Mouse (Mus musculus) hindbrain, embryonic 15.5 days (tissue): Measurements from ENCODE around the gene Dtx1. TPM values are rescaled to one million over a fixed set of nuclear protein-coding genes. Genes with fewer than 3 reads are reported as not detected.

Experiments
- ATAC-seq: fragments of 200-750 bp; cut with Nextera tagmentation; 2 replicates; pipeline ENCODE4 v1.8.0; 2017; ENCODE audit warnings: low read depth, moderate number of reproducible peaks, moderate TSS enrichment; ENCODE audit not compliant: low FRiP score
- H3K27ac ChIP-seq: fragments of 300-500 bp; sonication (generic); replicated peaks from 2 replicates; pipeline ENCODE4 v1.5.1; 2015; ENCODE audit warnings: mild to moderate bottlenecking, inconsistent platforms
- H3K27me3 ChIP-seq: fragments of 300-500 bp; sonication (generic); 2 replicates; pipeline ENCODE4 v1.6.1; 2015; ENCODE audit warnings: control low read depth, inconsistent platforms
- H3K36me3 ChIP-seq: fragments of 300-500 bp; sonication (generic); 2 replicates; pipeline ENCODE4 v1.6.1; 2015; ENCODE audit warnings: control low read depth, inconsistent platforms
- H3K4me1 ChIP-seq: fragments of 300-500 bp; sonication (generic); replicated peaks from 2 replicates; pipeline ENCODE4 v1.6.1; 2015; ENCODE audit warnings: control low read depth, inconsistent platforms
- H3K4me2 ChIP-seq: fragments of 300-500 bp; sonication (generic); 2 replicates; pipeline ENCODE4 v1.6.1; 2015; ENCODE audit warnings: moderate library complexity, mild to moderate bottlenecking, inconsistent platforms
- H3K4me3 ChIP-seq: fragments of 300-500 bp; sonication (generic); 2 replicates; pipeline ENCODE4 v1.5.1; 2015; ENCODE audit warnings: mild to moderate bottlenecking, inconsistent platforms
- H3K9ac ChIP-seq: fragments of 300-500 bp; sonication (generic); 2 replicates; pipeline ENCODE4 v1.6.1; 2015; ENCODE audit warnings: inconsistent platforms
- H3K9me3 ChIP-seq: fragments of 300-500 bp; sonication (generic); 2 replicates; pipeline ENCODE4 v1.6.1; 2016; ENCODE audit warnings: control low read depth, inconsistent platforms
- WGBS: fragments of 180-500 bp; shearing (Covaris S2); methylation state at CpG from one replicate; pipeline ENCODE4 v1.1.7; 2015; 5-methylcytosine and 5-hydroxymethylcytosine counted together
- polyA plus RNA-seq: library from polyadenylated mRNA; unstranded; fragments of >200 nt; fragmentation: Nextera tagmentation; extraction: Ambion mirVana; gene quantifications from 2 replicates; pipeline ENCODE4 v1.2.1, GENCODE M21; 2015

Dtx1 gene
- polyA plus RNA-seq, 1 experiment from 2014 or later, result 69.9 TPM

DNA sequence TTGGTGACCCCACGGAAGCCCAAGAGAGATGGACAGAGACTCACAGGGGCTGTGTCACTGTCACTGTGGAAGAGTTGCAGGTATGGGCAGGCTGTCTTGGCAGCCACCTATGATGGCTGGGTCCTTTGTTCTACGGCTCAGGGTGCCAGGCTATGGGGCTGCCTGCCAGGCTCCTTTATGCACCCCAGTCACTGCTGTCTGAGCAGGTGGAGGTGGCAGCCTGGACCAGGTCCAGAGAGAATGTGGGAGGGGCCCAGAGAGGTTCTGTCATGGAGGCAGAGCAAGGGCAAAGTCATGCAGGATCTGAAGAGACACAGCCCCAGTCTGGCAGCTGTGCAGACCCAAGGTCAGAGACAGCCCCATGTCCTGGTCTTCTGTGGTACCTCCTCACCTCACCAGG lies 8.8 kb downstream of the Dtx1 start:
- no peaks in the 10 kb centered on the region for H3K36me3 ChIP-seq
- H3K27ac ChIP-seq, result no peak overlapping the region
- peaks cover 74% of the 10 kb centered on the region for H3K4me1 ChIP-seq
- no peak overlapping the region for H3K4me2 ChIP-seq
- H3K9me3 ChIP-seq, result no peaks in the 10 kb centered on the region
- H3K9ac ChIP-seq, result no peak overlapping the region
- no peak overlapping the region for H3K4me3 ChIP-seq
- WGBS, result 78% methylated on average over 2 of the region's 2 CpGs
- no peak for ATAC-seq
- no peaks in the 10 kb centered on the region for H3K27me3 ChIP-seq

DNA sequence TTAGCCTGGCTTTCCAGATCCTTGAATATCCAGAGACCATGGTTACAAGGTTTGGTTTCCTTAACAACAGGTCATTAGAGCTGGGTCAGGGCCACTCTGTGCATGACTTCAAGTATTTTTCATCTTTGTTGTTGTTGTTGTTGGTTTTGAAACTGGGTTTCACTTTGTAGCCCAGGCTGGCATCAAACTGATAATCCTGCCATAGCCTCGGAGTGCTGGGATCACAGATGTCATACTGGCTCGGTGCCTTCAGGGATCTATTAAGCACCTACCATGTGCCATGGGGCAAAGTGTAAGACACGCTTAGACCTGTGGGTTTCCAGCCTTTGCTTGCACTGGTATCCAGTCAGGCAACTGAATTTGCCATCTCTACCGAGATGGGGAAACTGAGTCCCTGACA lies 9.3 kb downstream of the Dtx1 start:
- 79% methylated on average over 4 of the region's 4 CpGs for WGBS
- H3K36me3 ChIP-seq, result no peaks in the 10 kb centered on the region
- H3K9me3 ChIP-seq, result no peaks in the 10 kb centered on the region
- H3K4me1 ChIP-seq, result peaks cover 74% of the 10 kb centered on the region
- no peaks in the 10 kb centered on the region for H3K27me3 ChIP-seq
- H3K4me2 ChIP-seq, result no peak overlapping the region
- no peak overlapping the region for H3K9ac ChIP-seq
- no peak overlapping the region for H3K4me3 ChIP-seq
- no peak for ATAC-seq
- no peak overlapping the region for H3K27ac ChIP-seq

DNA sequence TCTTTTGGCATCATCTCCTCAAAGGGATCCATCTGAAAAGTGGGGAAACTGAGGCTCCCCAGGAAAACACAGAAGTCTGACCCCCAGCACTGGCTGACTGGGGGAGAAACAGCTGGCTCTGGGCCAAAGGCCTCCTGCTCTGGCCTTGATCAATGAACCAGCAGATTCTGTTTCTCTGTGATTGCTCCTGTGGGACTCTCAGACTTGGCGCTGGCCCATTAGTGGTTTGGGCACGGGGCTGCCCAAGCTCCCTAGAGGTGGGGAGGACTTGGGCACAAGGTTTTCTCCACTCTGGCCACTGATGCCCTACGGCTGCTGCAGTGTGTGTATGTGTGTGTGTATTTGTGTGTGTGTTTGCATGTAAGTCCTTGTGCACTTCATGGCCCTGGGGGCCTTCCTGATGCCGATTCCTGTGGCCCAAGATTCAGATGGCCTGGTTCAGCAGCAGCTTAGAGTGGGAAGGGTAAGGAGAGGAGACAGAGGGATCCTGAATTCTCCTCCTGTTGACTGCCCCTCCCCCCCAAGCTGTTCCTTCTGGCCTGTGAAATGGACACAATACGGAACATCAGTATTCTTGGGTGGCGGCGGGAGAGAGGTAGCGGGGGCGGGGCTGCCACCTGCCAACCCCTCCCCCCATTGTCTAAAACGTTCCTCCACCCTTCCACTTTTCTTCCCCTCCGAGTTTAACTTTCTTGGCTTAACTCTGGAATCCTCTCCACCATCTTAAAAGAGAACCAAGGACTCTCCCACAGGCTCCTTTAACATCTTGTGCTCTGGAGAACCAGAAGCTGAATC lies 10.5 kb downstream of the Dtx1 start:
- Histone ChIP-seq H3K4me2 (no peak overlapping the region), H3K4me3 (no peak overlapping the region), H3K9me3 (no peaks in the 10 kb centered on the region), H3K27me3 (peaks cover under 1% of the 10 kb centered on the region; the same call in 1 of the 2 replicates), H3K4me1 (peaks cover 66% of the 10 kb centered on the region), H3K36me3 (no peaks in the 10 kb centered on the region), H3K9ac (no peak overlapping the region), H3K27ac (no peak overlapping the region)
- WGBS, result 54% methylated on average over 11 of the region's 11 CpGs
- ATAC-seq, result no peak

DNA sequence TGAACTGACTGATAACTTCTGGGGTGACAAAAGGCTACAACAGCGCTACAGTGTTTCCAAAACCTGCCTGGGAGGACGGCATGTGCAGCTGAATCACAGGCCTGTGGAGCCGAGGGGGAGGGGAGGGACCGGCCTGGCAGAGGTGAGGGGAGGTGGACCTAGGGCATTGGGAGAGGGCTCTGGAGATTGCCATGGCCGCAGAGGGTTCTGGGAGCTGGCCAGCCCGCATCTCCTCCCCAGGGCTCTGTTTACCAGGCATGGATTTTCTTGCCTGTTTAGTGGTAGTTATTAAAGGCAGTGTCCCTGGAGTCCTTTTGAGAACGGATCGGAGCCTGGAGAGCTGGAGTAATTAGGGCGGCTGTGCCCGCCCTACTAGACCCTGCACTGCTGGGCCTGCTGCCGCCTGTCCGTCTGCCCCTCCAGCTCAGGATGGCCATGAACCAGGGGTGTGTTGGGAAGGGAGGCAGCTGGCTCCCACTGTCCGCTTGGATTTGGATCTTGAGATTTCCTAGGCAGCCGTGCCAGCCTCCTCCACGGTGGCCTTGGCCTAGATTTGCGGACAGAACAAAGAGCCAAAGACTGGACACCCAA lies 12.8 kb downstream of the Dtx1 start:
- peaks cover 59% of the 10 kb centered on the region for H3K4me1 ChIP-seq
- peaks cover 24% of the 10 kb centered on the region for H3K27me3 ChIP-seq

DNA sequence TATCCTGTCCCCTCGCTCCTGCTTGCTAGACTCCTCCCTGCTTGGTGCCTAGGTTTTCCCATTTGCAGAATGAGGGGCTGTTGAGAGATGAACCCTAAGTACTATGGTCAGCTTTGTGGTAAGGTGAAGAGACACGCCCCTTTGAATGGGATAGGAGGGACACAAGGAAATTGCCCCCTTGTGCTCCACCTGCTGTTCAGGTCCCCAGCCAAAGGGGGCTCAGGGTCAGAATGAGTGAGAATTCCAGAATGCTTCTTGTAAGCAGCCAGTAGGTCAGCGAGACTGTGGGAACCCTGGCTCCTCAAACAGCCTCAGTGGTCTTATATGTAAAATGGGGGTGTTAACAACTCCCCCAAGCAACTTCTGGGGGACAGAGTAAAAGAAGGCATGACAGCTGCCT lies 13.5 kb downstream of the Dtx1 start:
- Histone ChIP-seq H3K4me2 (no peak overlapping the region), H3K27me3 (peaks cover 24% of the 10 kb centered on the region), H3K4me1 (peaks cover 59% of the 10 kb centered on the region), H3K4me3 (no peak overlapping the region), H3K36me3 (peaks cover 13% of the 10 kb centered on the region), H3K9me3 (no peaks in the 10 kb centered on the region), H3K9ac (no peak overlapping the region), H3K27ac (peak overlapping the region; percentile 48; the same call in 1 of the 2 replicates)
- no peak for ATAC-seq
- 69% methylated on average over 3 of the region's 3 CpGs for WGBS

More for the DNA sequence above, 12.8 kb downstream of the Dtx1 start:
- Histone ChIP-seq H3K9me3 (no peaks in the 10 kb centered on the region), H3K36me3 (peaks cover 9% of the 10 kb centered on the region), H3K4me3 (no peak overlapping the region), H3K27ac (peak overlapping the region; percentile 48), H3K9ac (no peak overlapping the region), H3K4me2 (no peak overlapping the region)
- WGBS, result 26% methylated on average over 16 of the region's 16 CpGs
- ATAC-seq, result 0 out of 2 replicates have a peak, but pooled peaks have one; percentile 4

DNA sequence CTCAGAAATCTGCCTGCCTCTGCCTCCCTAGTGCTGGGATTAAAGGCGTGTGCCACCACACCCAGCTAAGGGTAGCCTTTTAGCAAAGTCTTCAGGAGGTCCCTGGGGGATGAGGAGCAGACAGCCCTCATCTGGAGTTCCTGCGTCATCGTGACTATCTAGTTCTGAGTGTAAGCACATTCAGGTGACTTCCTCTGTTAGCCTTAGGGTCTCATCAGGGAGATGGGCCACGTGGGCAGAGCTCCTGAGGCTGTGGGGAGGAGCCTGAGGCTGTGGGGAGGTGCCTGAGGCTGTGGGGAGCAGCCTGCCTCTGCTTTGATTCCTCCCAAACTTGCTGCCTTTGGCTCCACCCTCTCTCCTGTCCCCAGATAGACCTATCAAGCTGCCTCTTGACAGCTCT lies 14.9 kb downstream of the Dtx1 start:
- Histone ChIP-seq H3K27me3 (peaks cover 24% of the 10 kb centered on the region), H3K9ac (no peak overlapping the region)
- no peak for ATAC-seq

DNA sequence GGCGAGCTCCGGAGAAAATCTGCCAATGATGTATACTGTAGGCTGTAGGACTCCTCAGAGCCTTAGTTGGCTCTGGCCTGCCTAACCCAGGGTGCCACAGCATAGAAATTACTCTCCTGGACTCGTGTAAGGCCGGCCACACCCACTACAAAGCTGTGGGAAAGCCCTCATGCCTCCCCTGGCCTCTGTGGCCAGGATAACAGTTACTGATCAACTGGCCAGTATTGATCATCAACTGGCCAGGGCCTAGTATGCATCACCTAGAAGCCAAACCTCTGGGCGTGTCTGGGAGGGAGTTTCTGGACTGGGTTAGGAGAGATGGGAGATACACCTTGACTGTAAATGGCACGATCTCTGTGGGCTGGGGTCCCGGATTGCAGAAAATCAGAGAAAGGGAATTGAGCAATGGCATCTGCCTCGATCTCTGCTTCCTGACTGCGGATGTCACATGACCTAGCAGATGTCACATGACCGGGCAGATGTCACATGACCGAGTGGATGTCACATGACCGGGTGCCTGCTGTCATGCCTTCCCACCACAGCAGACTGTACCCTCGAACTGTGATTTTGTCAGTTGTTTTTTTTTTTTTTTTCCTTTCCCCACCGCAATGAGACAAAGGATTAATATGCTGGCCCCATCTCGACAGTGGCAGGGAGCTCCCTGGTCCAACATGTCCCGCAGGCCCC lies 15.5 kb downstream of the Dtx1 start:
- ATAC-seq, result no peak
- H3K4me3 ChIP-seq, result no peak overlapping the region
- H3K4me1 ChIP-seq, result peaks cover 53% of the 10 kb centered on the region
- H3K27me3 ChIP-seq, result peaks cover 24% of the 10 kb centered on the region
- 68% methylated on average over 16 of the region's 16 CpGs for WGBS
- H3K36me3 ChIP-seq, result peaks cover 24% of the 10 kb centered on the region
- no peak overlapping the region for H3K27ac ChIP-seq
- H3K9ac ChIP-seq, result no peak overlapping the region
- no peak overlapping the region for H3K4me2 ChIP-seq
- H3K9me3 ChIP-seq, result no peaks in the 10 kb centered on the region

More for the DNA sequence above, 14.9 kb downstream of the Dtx1 start:
- H3K27ac ChIP-seq, result no peak overlapping the region
- 51% methylated on average over 4 of the region's 4 CpGs for WGBS
- H3K4me3 ChIP-seq, result no peak overlapping the region
- peaks cover 22% of the 10 kb centered on the region for H3K36me3 ChIP-seq
- H3K4me1 ChIP-seq, result peaks cover 59% of the 10 kb centered on the region
- no peaks in the 10 kb centered on the region for H3K9me3 ChIP-seq
- no peak overlapping the region for H3K4me2 ChIP-seq

DNA sequence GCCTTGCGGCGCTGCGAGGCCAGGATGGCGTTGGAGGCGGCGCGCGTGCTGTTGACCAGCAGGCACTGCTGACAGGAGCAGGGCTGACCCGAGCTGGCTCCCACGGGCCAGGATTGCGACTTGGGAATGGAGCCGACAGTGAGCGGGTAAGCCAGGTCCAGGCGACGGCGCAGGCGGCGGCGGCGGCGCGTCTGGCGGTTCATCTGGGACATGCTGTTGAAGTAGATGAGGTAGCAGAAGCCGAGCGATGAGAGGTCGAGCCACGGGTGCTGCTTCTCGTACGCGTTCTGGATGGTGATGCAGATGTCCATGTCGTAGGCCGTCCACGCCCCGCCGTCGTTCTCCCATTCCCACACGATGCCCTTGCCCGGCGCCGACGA lies 17.0 kb downstream of the Dtx1 start:
- Histone ChIP-seq H3K9ac (no peak overlapping the region), H3K4me2 (no peak overlapping the region)
- WGBS, result 9% methylated on average over 41 of the region's 41 CpGs

DNA sequence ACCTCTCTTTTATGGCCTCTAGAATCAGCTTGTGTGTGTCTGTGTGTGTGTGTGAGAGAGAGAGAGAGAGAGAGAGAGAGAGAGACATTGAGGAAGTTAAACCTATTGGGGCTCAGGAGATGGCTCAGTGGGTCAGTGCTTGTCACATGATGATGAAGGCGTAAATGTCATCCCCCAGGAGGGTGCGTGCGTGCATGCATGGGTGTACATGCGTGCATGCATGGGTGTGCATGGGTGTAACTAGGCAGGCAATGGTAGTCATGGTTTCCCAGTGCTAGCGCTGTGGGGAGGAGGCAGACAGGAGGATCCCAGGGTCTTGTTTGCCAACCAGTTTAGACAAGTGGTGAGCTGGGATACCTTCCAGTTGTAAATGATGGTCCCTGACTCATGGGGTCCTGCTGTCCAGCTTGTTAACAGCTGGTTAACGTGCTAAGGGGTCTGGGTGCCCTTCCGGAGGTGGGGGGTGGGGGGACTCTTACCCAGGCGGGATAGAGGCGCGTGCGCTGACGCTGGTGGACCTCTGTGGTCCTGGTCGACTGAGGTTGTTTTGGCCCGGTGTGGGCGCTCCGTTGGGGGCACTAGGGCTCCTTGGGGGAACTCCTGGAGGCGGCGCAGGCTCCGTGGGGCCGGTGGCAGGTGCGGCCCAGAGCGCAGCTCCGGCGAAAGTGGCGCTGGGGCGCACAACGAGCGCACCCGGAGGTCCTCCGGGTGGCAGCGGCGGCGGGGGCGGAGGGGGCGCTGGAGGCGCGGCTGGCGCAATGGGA lies 17.6 kb downstream of the Dtx1 start:
- ATAC-seq, result no peak
- WGBS, result 15% methylated on average over 37 of the region's 38 CpGs
- H3K27ac ChIP-seq, result no peak overlapping the region
- no peaks in the 10 kb centered on the region for H3K9me3 ChIP-seq
- H3K4me3 ChIP-seq, result no peak overlapping the region
- H3K4me1 ChIP-seq, result peaks cover 34% of the 10 kb centered on the region
- H3K27me3 ChIP-seq, result peaks cover 24% of the 10 kb centered on the region
- peaks cover 24% of the 10 kb centered on the region for H3K36me3 ChIP-seq
- H3K9ac ChIP-seq, result no peak overlapping the region
- H3K4me2 ChIP-seq, result no peak overlapping the region

More for the DNA sequence above, 17.0 kb downstream of the Dtx1 start:
- Histone ChIP-seq H3K36me3 (peaks cover 24% of the 10 kb centered on the region), H3K27me3 (peaks cover 24% of the 10 kb centered on the region), H3K4me1 (peaks cover 40% of the 10 kb centered on the region), H3K27ac (no peak overlapping the region), H3K9me3 (no peaks in the 10 kb centered on the region), H3K4me3 (no peak overlapping the region)
- ATAC-seq, result no peak

DNA sequence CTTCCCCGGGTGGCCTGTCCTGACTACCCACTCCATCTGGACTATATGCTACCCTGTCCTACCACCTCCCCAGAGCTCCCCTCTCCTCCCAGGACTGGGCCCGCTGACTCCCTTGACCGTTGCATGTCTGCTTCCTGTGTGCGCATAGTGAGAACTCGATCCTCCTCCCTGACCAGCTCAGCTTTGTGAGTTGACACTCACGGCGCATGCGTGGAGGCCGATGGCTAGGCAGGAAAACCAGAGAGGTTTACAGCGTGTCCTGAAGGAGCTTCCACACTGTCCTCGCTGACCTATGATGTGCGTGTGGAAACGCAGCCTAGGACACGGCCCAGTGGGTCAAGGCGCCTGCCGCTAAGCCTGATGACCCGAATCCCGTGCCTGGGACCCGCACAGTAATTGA lies 19.7 kb downstream of the Dtx1 start:
- no peak for ATAC-seq
- Histone ChIP-seq H3K4me3 (no peak overlapping the region), H3K9me3 (no peaks in the 10 kb centered on the region), H3K27ac (no peak overlapping the region), H3K27me3 (peaks cover 24% of the 10 kb centered on the region), H3K4me1 (peaks cover 14% of the 10 kb centered on the region), H3K9ac (no peak overlapping the region), H3K36me3 (peaks cover 28% of the 10 kb centered on the region), H3K4me2 (no peak overlapping the region)
- WGBS, result 78% methylated on average over 19 of the region's 19 CpGs

DNA sequence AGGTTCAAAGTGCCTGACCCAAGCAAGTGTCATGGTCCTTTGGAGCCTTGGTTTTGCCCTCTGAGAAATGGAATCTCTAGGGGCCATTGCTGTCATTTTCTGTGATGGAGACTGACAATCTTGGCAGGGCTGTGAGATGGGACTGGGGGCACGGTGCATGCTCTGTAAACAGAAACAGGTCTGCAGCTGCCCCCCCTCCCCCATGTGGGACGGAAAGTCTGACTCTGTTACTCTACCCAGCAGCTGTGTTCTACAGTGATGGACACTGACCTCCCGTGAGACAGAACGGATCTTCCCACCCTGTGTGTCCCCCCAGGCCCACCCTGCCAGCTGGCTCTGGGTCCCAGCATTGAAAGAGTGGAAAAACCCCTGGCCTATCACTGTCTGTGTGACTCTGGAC lies 21.3 kb downstream of the Dtx1 start:
- Histone ChIP-seq H3K4me1 (peaks cover 12% of the 10 kb centered on the region), H3K36me3 (peaks cover 41% of the 10 kb centered on the region), H3K9me3 (no peaks in the 10 kb centered on the region), H3K4me3 (no peak overlapping the region), H3K27ac (no peak overlapping the region), H3K9ac (no peak overlapping the region), H3K27me3 (peaks cover 16% of the 10 kb centered on the region), H3K4me2 (no peak overlapping the region)
- 55% methylated on average over 4 of the region's 4 CpGs for WGBS
- ATAC-seq, result no peak
